Mouse (Mus musculus): ENCODE results near the gene Rhobtb3.

GRCm38 (mm10) chr13:75930023-75930422, 13.7 kb downstream of the Rhobtb3 start:
- TF ChIP-seq CTCF (IDR thresholded peaks at IDR 0.05; ENCODE audit: borderline replicate concordance, control insufficient read depth, extremely low read depth, insufficient read depth, low read length, poor library complexity): no peak
- TF ChIP-seq POLR2A (IDR thresholded peaks at IDR 0.05; ENCODE audit: control insufficient read depth, extremely low read depth, insufficient read depth, low read length, poor library complexity): no peak

Data from thymus, adult 2 months (tissue).